Mouse (Mus musculus): ENCODE data around the gene Zbed6.

DNA sequence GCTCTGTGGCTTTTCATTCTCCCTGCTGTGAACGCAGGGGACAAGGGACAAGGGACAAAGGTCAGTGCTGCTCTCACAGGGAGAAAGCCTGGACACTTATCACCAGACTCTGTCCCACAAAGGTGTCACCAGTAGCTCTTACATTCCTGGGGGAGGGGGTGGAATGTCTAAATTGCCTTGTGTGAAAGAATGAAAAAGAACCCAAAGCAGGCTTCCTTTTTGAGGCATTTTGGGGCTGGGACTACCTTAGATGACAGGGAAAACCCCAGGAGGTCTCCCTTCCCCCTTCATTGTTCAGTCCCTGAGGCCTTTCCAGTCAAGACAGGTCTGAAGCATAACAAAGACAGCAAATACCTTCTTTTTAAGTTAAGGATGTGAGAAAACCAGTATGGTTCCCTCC is 33.6 kb upstream of the Zbed6 start:
- no peak for TF ChIP-seq POLR2A (IDR thresholded peaks at IDR 0.05; ENCODE audit: insufficient read depth, low read depth, low read length)
- no peak for TF ChIP-seq CTCF (IDR thresholded peaks at IDR 0.05; ENCODE audit: insufficient read depth, low read depth, low read length)
